Mouse (Mus musculus) liver, embryonic 11.5 days (tissue): ENCODE measurements around the gene Insig1. TPM values are rescaled to one million over a fixed set of nuclear protein-coding genes. Genes with fewer than 3 reads are reported as not detected.

ENCODE experiments used
- ATAC-seq: fragments of 200-750 bp; cut with Nextera tagmentation; replicated peaks from 2 replicates; pipeline ENCODE4 v1.8.0; 2017; ENCODE audit warnings: moderate number of reproducible peaks, mild to moderate bottlenecking, moderate TSS enrichment, moderate library complexity; ENCODE audit not compliant: low FRiP score
- DNase-seq: peaks from one replicate; pipeline ENCODE4 v3.0.0-alpha.2; 2017; ENCODE audit warnings: low spot score
- H3K27ac ChIP-seq: fragments of 300-500 bp; sonication (generic); 2 replicates; pipeline ENCODE4 v1.5.1; 2014; ENCODE audit warnings: mild to moderate bottlenecking, low read depth, low read length, control low read depth
- H3K27me3 ChIP-seq: fragments of 300-500 bp; sonication (generic); replicated peaks from 2 replicates; pipeline ENCODE4 v1.6.1; 2014; ENCODE audit warnings: low read length, mixed read lengths; ENCODE audit not compliant: control insufficient read depth, insufficient read depth
- H3K36me3 ChIP-seq: fragments of 300-500 bp; sonication (generic); 2 replicates; pipeline ENCODE4 v1.6.1; 2014; ENCODE audit warnings: mild to moderate bottlenecking, low read length, moderate library complexity, mixed read lengths; ENCODE audit not compliant: control insufficient read depth, insufficient read depth
- H3K4me1 ChIP-seq: fragments of 300-500 bp; sonication (generic); replicated peaks from 2 replicates; pipeline ENCODE4 v1.6.1; 2014; ENCODE audit warnings: low read length, mixed read lengths; ENCODE audit not compliant: control insufficient read depth, insufficient read depth
- H3K4me2 ChIP-seq: fragments of 300-500 bp; sonication (generic); 2 replicates; pipeline ENCODE4 v1.6.1; 2014; ENCODE audit warnings: mild to moderate bottlenecking, control low read depth, moderate library complexity
- H3K4me3 ChIP-seq: fragments of 300-500 bp; sonication (generic); 2 replicates; pipeline ENCODE4 v1.5.1; 2014; ENCODE audit warnings: low read depth, low read length, control low read depth
- H3K9ac ChIP-seq: fragments of 300-500 bp; sonication (generic); 2 replicates; pipeline ENCODE4 v1.6.1; 2014; ENCODE audit warnings: low read depth, low read length, control low read depth
- H3K9me3 ChIP-seq: fragments of 300-500 bp; sonication (generic); 2 replicates; pipeline ENCODE4 v1.6.1; 2016; ENCODE audit warnings: low read length, inconsistent platforms, mixed read lengths; ENCODE audit not compliant: control insufficient read depth
- WGBS: fragments of 180-500 bp; shearing (Covaris S2); extraction: QIAGEN DNeasy Blood & Tissue Kit; methylation state at CpG from one replicate; pipeline ENCODE4 v1.1.7; 2014; 5-methylcytosine and 5-hydroxymethylcytosine counted together
- polyA plus RNA-seq: library from polyadenylated mRNA; unstranded; fragments of >200 nt; fragmentation: Nextera tagmentation; extraction: Ambion mirVana; gene quantifications from 2 replicates; pipeline ENCODE4 v1.2.1, GENCODE M21; 2014

Gene Insig1
- polyA plus RNA-seq, 1 experiment from 2014 or later: 59.7 TPM

DNA sequence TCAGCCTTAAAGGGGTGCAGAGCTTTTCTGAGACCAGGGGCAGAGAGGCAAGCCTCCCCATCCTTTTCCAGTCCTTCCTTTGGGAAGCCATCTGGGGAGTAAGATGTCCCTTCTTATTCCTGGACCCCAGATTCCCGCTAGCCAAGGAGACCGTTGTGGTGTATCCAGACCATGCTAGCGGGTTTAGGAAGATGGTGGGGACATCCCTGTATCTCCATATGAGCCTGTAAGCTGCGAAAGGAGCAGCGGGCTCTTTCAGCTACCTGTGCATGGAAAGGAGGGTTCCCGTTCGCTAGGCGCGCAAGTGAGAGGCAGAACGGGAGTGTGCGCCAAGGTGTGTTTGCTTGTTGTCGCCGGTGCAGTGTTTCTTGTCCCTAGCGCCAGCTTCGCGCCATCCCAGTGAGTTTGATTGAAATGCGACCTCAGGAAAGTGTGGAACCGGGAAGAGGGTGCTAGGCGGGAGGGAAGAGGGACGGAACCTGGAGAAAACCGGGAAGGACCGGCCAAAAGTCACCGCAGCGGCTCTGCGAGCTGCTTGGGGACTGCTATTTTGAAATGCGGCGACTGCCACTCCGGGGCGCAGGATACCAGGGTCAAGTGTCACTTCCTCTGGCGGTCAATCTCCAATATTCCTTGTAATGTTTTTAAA is 46.8 kb downstream of the Insig1 start:
- H3K9me3 ChIP-seq: no peaks in the 10 kb centered on the region
- peak overlapping the region; percentile 61 for H3K4me2 ChIP-seq
- DNase-seq (peak; percentile 51), ATAC-seq (no peak)
- no peaks in the 10 kb centered on the region for H3K4me1 ChIP-seq
- WGBS: 1% methylated on average over 30 of the region's 30 CpGs
- peak overlapping the region; percentile 39 for H3K4me3 ChIP-seq
- no peak overlapping the region for H3K9ac ChIP-seq
- no peak overlapping the region for H3K27ac ChIP-seq
- H3K27me3 ChIP-seq: peaks cover 66% of the 10 kb centered on the region
- H3K36me3 ChIP-seq: no peaks in the 10 kb centered on the region

GRCm38 (mm10) chr5:28118531-28118925 is 47.4 kb downstream of the Insig1 start:
- H3K9ac ChIP-seq: no peak overlapping the region
- no peaks in the 10 kb centered on the region for H3K4me1 ChIP-seq
- no peak overlapping the region for H3K27ac ChIP-seq
- 1% methylated on average over 19 of the region's 19 CpGs for WGBS
- peak overlapping the region; percentile 61 for H3K4me2 ChIP-seq
- H3K27me3 ChIP-seq: peaks cover 71% of the 10 kb centered on the region
- no peak for ATAC-seq
- no peak for DNase-seq
- H3K36me3 ChIP-seq: no peaks in the 10 kb centered on the region
- peak overlapping the region; percentile 39 for H3K4me3 ChIP-seq
- H3K9me3 ChIP-seq: no peaks in the 10 kb centered on the region

DNA sequence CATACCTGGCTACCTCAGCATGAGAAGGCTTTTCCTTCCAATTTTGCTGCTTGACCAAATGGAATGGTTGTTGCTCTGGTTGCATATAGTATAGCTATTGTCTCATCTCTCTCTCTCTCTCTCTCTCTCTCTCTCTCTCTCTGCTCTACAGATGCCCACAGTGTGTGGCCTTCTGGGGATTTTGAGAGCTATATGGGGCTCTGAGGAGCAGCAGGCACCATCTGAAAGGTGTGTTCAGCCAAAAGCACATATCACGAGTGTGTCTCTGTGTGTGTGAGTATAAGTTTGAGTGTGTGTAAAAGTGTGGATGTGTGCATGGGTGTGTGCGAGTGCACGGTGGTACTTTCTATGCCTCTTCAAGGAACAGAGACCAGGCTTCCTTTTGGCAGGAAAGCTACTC is 48.4 kb downstream of the Insig1 start:
- Histone ChIP-seq H3K9me3 (no peaks in the 10 kb centered on the region), H3K27me3 (peaks cover 79% of the 10 kb centered on the region), H3K27ac (no peak overlapping the region), H3K4me3 (no peak overlapping the region), H3K4me1 (no peaks in the 10 kb centered on the region), H3K4me2 (no peak overlapping the region), H3K36me3 (no peaks in the 10 kb centered on the region), H3K9ac (no peak overlapping the region)
- WGBS: 31% methylated on average over 3 of the region's 3 CpGs
- ATAC-seq (no peak), DNase-seq (no peak)

- no peak overlapping the region for H3K9ac ChIP-seq
- no peaks in the 10 kb centered on the region for H3K4me1 ChIP-seq
- no peak overlapping the region for H3K4me2 ChIP-seq
- no peak overlapping the region for H3K27ac ChIP-seq
- H3K4me3 ChIP-seq: no peak overlapping the region
- H3K9me3 ChIP-seq: no peaks in the 10 kb centered on the region
- peak; percentile 29; the same call in 1 of the 2 replicates for ATAC-seq
- H3K27me3 ChIP-seq: peaks cover 92% of the 10 kb centered on the region
- H3K36me3 ChIP-seq: no peaks in the 10 kb centered on the region
- WGBS: 3% methylated on average over 27 of the region's 27 CpGs
- peak; percentile 54 for DNase-seq
These were observed 51.6 kb downstream of the Insig1 start for GRCm38 (mm10) chr5:28122491-28123454.

DNA sequence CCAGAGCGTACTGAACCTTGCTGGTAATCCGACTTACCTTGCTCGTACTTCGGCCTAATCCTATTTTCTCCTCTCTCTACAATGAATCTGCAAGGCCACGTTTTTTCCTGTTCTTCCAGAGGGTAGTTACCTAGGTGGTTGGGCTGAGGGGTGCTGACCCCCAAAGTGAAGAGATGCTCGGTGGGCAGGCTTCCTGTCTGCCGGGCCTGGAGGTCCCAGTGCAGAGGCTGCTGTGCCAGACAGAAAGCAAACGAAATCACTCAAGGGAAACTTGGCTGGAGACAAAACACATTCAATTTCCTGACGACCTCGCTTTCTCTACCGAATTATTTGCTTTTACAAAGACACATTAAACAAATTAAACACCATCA is 52.3 kb downstream of the Insig1 start:
- H3K4me3 ChIP-seq: no peak overlapping the region
- H3K4me1 ChIP-seq: no peaks in the 10 kb centered on the region
- H3K36me3 ChIP-seq: no peaks in the 10 kb centered on the region
- H3K9ac ChIP-seq: no peak overlapping the region
- H3K4me2 ChIP-seq: no peak overlapping the region
- no peaks in the 10 kb centered on the region for H3K9me3 ChIP-seq
- no peak for DNase-seq
- peaks cover 91% of the 10 kb centered on the region for H3K27me3 ChIP-seq
- no peak for ATAC-seq
- 7% methylated on average over 11 of the region's 11 CpGs for WGBS
- no peak overlapping the region for H3K27ac ChIP-seq

GRCm38 (mm10) chr5:28124321-28125230 is 53.4 kb downstream of the Insig1 start:
- ATAC-seq (no peak), DNase-seq (no peak)
- Histone ChIP-seq H3K4me3 (no peak overlapping the region), H3K27ac (no peak overlapping the region), H3K4me2 (no peak overlapping the region), H3K36me3 (no peaks in the 10 kb centered on the region), H3K4me1 (no peaks in the 10 kb centered on the region), H3K27me3 (peaks cover 83% of the 10 kb centered on the region), H3K9me3 (no peaks in the 10 kb centered on the region), H3K9ac (no peak overlapping the region)
- WGBS: 6% methylated on average over 28 of the region's 28 CpGs

Other genes starting within 250 kb of the Insig1 start
- not detected in 2 replicates for gene Htr5a, start 229.2 kb upstream of the Insig1 start, polyA plus RNA-seq
- gene En2, start 94.3 kb downstream of the Insig1 start, polyA plus RNA-seq: not detected in 2 replicates
- 0.13 and 0.16 TPM in 2 replicates for gene Cnpy1, start 174.4 kb downstream of the Insig1 start, polyA plus RNA-seq
- gene Rbm33, start 245.8 kb downstream of the Insig1 start, polyA plus RNA-seq: 11.1 and 12.7 TPM in 2 replicates